Comparison of ENCODE assay signal across 25 mouse cellular contexts in genomic region chr16:49361731-49362130, GRCm38 (mm10).
"Had no signal": no experiment of that assay in that cellular context is flagged by ENCODE, and none has a peak within 500 bp of the region (broad histone marks: within the 10 kb centered on the region; RNA-seq: fewer than 3 reads in every experiment).

No protein-coding gene starts in this region.

- H3K9me3 ChIP-seq: embryonic facial prominence, embryonic 10.5 days; embryonic facial prominence, embryonic 12.5 days; embryonic facial prominence, embryonic 13.5 days; embryonic facial prominence, embryonic 15.5 days; forebrain, embryonic 10.5 days; forebrain, embryonic 12.5 days; forebrain, embryonic 13.5 days; forebrain, embryonic 15.5 days; heart, embryonic 10.5 days had no signal

- H3K27ac ChIP-seq: embryonic facial prominence, embryonic 10.5 days; embryonic facial prominence, embryonic 12.5 days; embryonic facial prominence, embryonic 13.5 days; embryonic facial prominence, embryonic 15.5 days; forebrain, embryonic 10.5 days; forebrain, embryonic 12.5 days; forebrain, embryonic 13.5 days; forebrain, embryonic 15.5 days; gastrocnemius, adult 2 months; heart, adult 2 months; heart, embryonic 10.5 days had no signal

- H3K4me1 ChIP-seq: embryonic facial prominence, embryonic 10.5 days; embryonic facial prominence, embryonic 12.5 days; embryonic facial prominence, embryonic 13.5 days; embryonic facial prominence, embryonic 15.5 days; forebrain, embryonic 10.5 days; forebrain, embryonic 12.5 days; forebrain, embryonic 13.5 days; forebrain, embryonic 15.5 days; heart, embryonic 10.5 days had no signal

- H3K27me3 ChIP-seq: embryonic facial prominence, embryonic 12.5 days; embryonic facial prominence, embryonic 13.5 days; embryonic facial prominence, embryonic 15.5 days; forebrain, embryonic 12.5 days; forebrain, embryonic 13.5 days; forebrain, embryonic 15.5 days had no signal

- H3K4me3 ChIP-seq: embryonic facial prominence, embryonic 10.5 days; embryonic facial prominence, embryonic 12.5 days; embryonic facial prominence, embryonic 13.5 days; embryonic facial prominence, embryonic 15.5 days; erythroblast, embryonic 14.5 days; forebrain, embryonic 10.5 days; forebrain, embryonic 12.5 days; forebrain, embryonic 13.5 days; forebrain, embryonic 15.5 days; gastrocnemius, adult 2 months; heart, adult 2 months; heart, embryonic 10.5 days had no signal

- H3K36me3 ChIP-seq: embryonic facial prominence, embryonic 10.5 days; embryonic facial prominence, embryonic 12.5 days; embryonic facial prominence, embryonic 13.5 days; embryonic facial prominence, embryonic 15.5 days; forebrain, embryonic 10.5 days; forebrain, embryonic 12.5 days; forebrain, embryonic 15.5 days; heart, embryonic 10.5 days had no signal

- DNase-seq: cerebellum, adult 9-11 months; cerebellum, postnatal 10 days; cerebellum, postnatal 14 days; cerebellum, postnatal 25 days; cerebellum, postnatal 36 days; embryo, embryonic 11 days; forebrain, postnatal 0 days; gastrocnemius, adult 2 months; gastrocnemius, postnatal 10 days; gastrocnemius, postnatal 14 days; gastrocnemius, postnatal 25 days; gastrocnemius, postnatal 36 days; heart, adult 11 months; heart, adult 18-20 months; heart, adult 2 months had no signal
